Mouse (Mus musculus) MEL (cell line): Measurements from ENCODE around the gene Zfp146. TPM values are rescaled to one million over a fixed set of nuclear protein-coding genes. Genes with fewer than 3 reads are reported as not detected.

Source experiments
- DNase-seq: peaks from one replicate; pipeline ENCODE4 v3.0.0; 2011; ENCODE audit warnings: low read depth, low spot score
- H3K27ac ChIP-seq: 2 replicates; pipeline ENCODE4 v1.5.1; 2012; ENCODE audit warnings: low read depth, mild to moderate bottlenecking, control low read depth, low read length, moderate library complexity; ENCODE audit not compliant: control insufficient read depth
- H3K27me3 ChIP-seq, 2 experiments: fragments of 150-350 bp in 1 of 2; sonication (generic) in 1 of 2; 2 replicates each; pipeline ENCODE4 v1.6.1; 2012; ENCODE audit warnings: low read length in 2 of 2, mild to moderate bottlenecking in 2 of 2, improper control_type of control experiment in 1 of 2, moderate library complexity in 1 of 2; ENCODE audit not compliant: insufficient read depth in 2 of 2, control insufficient read depth in 1 of 2
- H3K36me3 ChIP-seq, 2 experiments: 2 replicates each; pipeline ENCODE4 v1.6.1; 2012 to 2014; ENCODE audit warnings: low read length in 2 of 2, improper control_type of control experiment in 1 of 2, inconsistent platforms in 1 of 2, mild to moderate bottlenecking in 1 of 2; ENCODE audit not compliant: insufficient read depth in 2 of 2, control insufficient read depth in 1 of 2
- H3K4me1 ChIP-seq, 2 experiments: fragments of 150-350 bp in 1 of 2; sonication (generic) in 1 of 2; 2 replicates each; pipeline ENCODE4 v1.6.1; 2012; ENCODE audit warnings: low read length in 2 of 2, improper control_type of control experiment in 1 of 2, mild to moderate bottlenecking in 1 of 2; ENCODE audit not compliant: insufficient read depth in 2 of 2, control insufficient read depth in 1 of 2
- H3K4me3 ChIP-seq, 2 experiments: fragments of 150-350 bp in 1 of 2; sonication (generic) in 1 of 2; 2 replicates each; pipeline ENCODE4 v1.5.1; 2012; ENCODE audit warnings: low read depth in 2 of 2, low read length in 2 of 2, mild to moderate bottlenecking in 2 of 2, moderate library complexity in 2 of 2, control low read depth in 1 of 2, improper control_type of control experiment in 1 of 2; ENCODE audit not compliant: control insufficient read depth in 1 of 2, insufficient read depth in 1 of 2
- H3K79me2 ChIP-seq: 2 replicates; pipeline ENCODE4 v1.6.1; 2012; ENCODE audit warnings: mild to moderate bottlenecking, low read length, moderate library complexity; ENCODE audit not compliant: control insufficient read depth, poor library complexity, insufficient read depth
- H3K9ac ChIP-seq: 2 replicates; pipeline ENCODE4 v1.6.1; 2012; ENCODE audit warnings: low read depth, mild to moderate bottlenecking, control low read depth, low read length, moderate library complexity; ENCODE audit not compliant: control insufficient read depth, poor library complexity, severe bottlenecking
- H3K9me3 ChIP-seq: fragments of 150-350 bp; sonication (generic); replicated peaks from 2 replicates; pipeline ENCODE4 v1.6.1; 2012; ENCODE audit warnings: mild to moderate bottlenecking, low read length, improper control_type of control experiment, moderate library complexity; ENCODE audit not compliant: insufficient read depth
- BHLHE40 ChIP-seq: IDR thresholded peaks from 2 replicates; pipeline ENCODE4 v1.6.1; 2012; ENCODE audit warnings: low read depth, mild to moderate bottlenecking, inconsistent platforms, low read length, improper control_type of control experiment, borderline replicate concordance
- CHD1 ChIP-seq: IDR thresholded peaks from 2 replicates; pipeline ENCODE4 v1.6.1; 2012; ENCODE audit warnings: low read depth, mild to moderate bottlenecking, inconsistent platforms, low read length, improper control_type of control experiment
- CHD2 ChIP-seq: IDR thresholded peaks from 2 replicates; pipeline ENCODE4 v1.6.1; 2011; ENCODE audit warnings: low read length, improper control_type of control experiment
- E2F4 ChIP-seq: IDR thresholded peaks from 2 replicates; pipeline ENCODE4 v1.6.1; 2011; ENCODE audit warnings: low read depth, low read length, improper control_type of control experiment, borderline replicate concordance
- ELF1 ChIP-seq: IDR thresholded peaks from 2 replicates; pipeline ENCODE4 v1.6.1; 2014; ENCODE audit warnings: low read depth, mild to moderate bottlenecking, inconsistent platforms, low read length, improper control_type of control experiment, moderate library complexity
- EP300 ChIP-seq, 2 experiments: IDR thresholded peaks; 2 replicates each; pipeline ENCODE4 v1.6.1; 2011; ENCODE audit warnings: improper control_type of control experiment in 2 of 2, low read length in 2 of 2, low read depth in 1 of 2, mild to moderate bottlenecking in 1 of 2
- GABPA ChIP-seq: IDR thresholded peaks from 2 replicates; pipeline ENCODE4 v1.6.1; 2012; ENCODE audit warnings: low read depth, mild to moderate bottlenecking, inconsistent platforms, low read length, improper control_type of control experiment, moderate library complexity
- GATA1 ChIP-seq: IDR thresholded peaks from 2 replicates; pipeline ENCODE4 v1.6.1; 2011; ENCODE audit warnings: low read depth, low read length, improper control_type of control experiment
- HCFC1 ChIP-seq: IDR thresholded peaks from 2 replicates; pipeline ENCODE4 v1.6.1; 2012; ENCODE audit warnings: low read depth, mild to moderate bottlenecking, inconsistent platforms, low read length, improper control_type of control experiment, moderate library complexity
- KAT2A ChIP-seq: conservative IDR thresholded peaks from 2 replicates; pipeline ENCODE4 v1.6.1; 2012; ENCODE audit warnings: low read depth, low read length, improper control_type of control experiment, inconsistent platforms
- MAFK ChIP-seq: IDR thresholded peaks from 2 replicates; pipeline ENCODE4 v1.6.1; 2011; ENCODE audit warnings: low read depth, mild to moderate bottlenecking, low read length, improper control_type of control experiment, borderline replicate concordance
- MAX ChIP-seq: IDR thresholded peaks from 2 replicates; pipeline ENCODE4 v1.6.1; 2011; ENCODE audit warnings: low read length, improper control_type of control experiment
- MYC ChIP-seq: IDR thresholded peaks from 2 replicates; pipeline ENCODE4 v1.6.1; 2011; ENCODE audit warnings: low read depth, mild to moderate bottlenecking, low read length, improper control_type of control experiment, moderate library complexity
- NELFE ChIP-seq: IDR thresholded peaks from 2 replicates; pipeline ENCODE4 v1.6.1; 2011; ENCODE audit warnings: low read depth, low read length, improper control_type of control experiment
- NRF1 ChIP-seq: IDR thresholded peaks from 2 replicates; pipeline ENCODE4 v1.6.1; 2014; ENCODE audit warnings: low read depth, mild to moderate bottlenecking, inconsistent platforms, low read length, improper control_type of control experiment, moderate library complexity; ENCODE audit not compliant: poor library complexity, insufficient read depth, severe bottlenecking
- POLR2A ChIP-seq, 2 experiments: IDR thresholded peaks; 2 replicates each; pipeline ENCODE4 v1.6.1; 2011 to 2012; ENCODE audit warnings: low read length in 2 of 2, mild to moderate bottlenecking in 2 of 2, control low read depth in 1 of 2, improper control_type of control experiment in 1 of 2, low read depth in 1 of 2, moderate library complexity in 1 of 2; ENCODE audit not compliant: control insufficient read depth in 1 of 2, insufficient read depth in 1 of 2, poor library complexity in 1 of 2
- POLR2AphosphoS2 ChIP-seq: IDR thresholded peaks from 2 replicates; pipeline ENCODE4 v1.6.1; 2011; ENCODE audit warnings: low read length, improper control_type of control experiment
- RAD21 ChIP-seq: IDR thresholded peaks from 2 replicates; pipeline ENCODE4 v1.6.1; 2011; ENCODE audit warnings: mild to moderate bottlenecking, low read depth, low read length, improper control_type of control experiment
- RCOR1 ChIP-seq: IDR thresholded peaks from 2 replicates; pipeline ENCODE4 v1.6.1; 2012; ENCODE audit warnings: low read depth, mild to moderate bottlenecking, inconsistent platforms, low read length, improper control_type of control experiment
- SIN3A ChIP-seq: IDR thresholded peaks from 2 replicates; pipeline ENCODE4 v1.6.1; 2012; ENCODE audit warnings: low read length, improper control_type of control experiment, inconsistent platforms
- SMC3 ChIP-seq: IDR thresholded peaks from 2 replicates; pipeline ENCODE4 v1.6.1; 2011; ENCODE audit warnings: low read depth, low read length, improper control_type of control experiment
- TBP ChIP-seq: IDR thresholded peaks from 2 replicates; pipeline ENCODE4 v1.8.0; 2011; ENCODE audit warnings: low read depth, low read length, improper control_type of control experiment
- TCF12 ChIP-seq: IDR thresholded peaks from 2 replicates; pipeline ENCODE4 v1.6.1; 2014; ENCODE audit warnings: low read depth, mild to moderate bottlenecking, inconsistent platforms, low read length, improper control_type of control experiment, moderate library complexity
- USF1 ChIP-seq: IDR thresholded peaks from 2 replicates; pipeline ENCODE4 v1.6.1; 2014; ENCODE audit warnings: low read depth, mild to moderate bottlenecking, inconsistent platforms, low read length, improper control_type of control experiment, moderate library complexity
- USF2 ChIP-seq, 2 experiments: IDR thresholded peaks; 2 replicates each; pipeline ENCODE4 v1.6.1; 2011 to 2012; ENCODE audit warnings: improper control_type of control experiment in 2 of 2, low read length in 2 of 2, borderline replicate concordance in 1 of 2, inconsistent platforms in 1 of 2, low read depth in 1 of 2, mild to moderate bottlenecking in 1 of 2; ENCODE audit not compliant: insufficient read depth in 1 of 2
- ZKSCAN1 ChIP-seq: IDR thresholded peaks from 2 replicates; pipeline ENCODE4 v1.6.1; 2012; ENCODE audit warnings: low read depth, mild to moderate bottlenecking, inconsistent platforms, low read length, improper control_type of control experiment, moderate library complexity
- ZMIZ1 ChIP-seq: IDR thresholded peaks from 2 replicates; pipeline ENCODE4 v1.6.1; 2012; ENCODE audit warnings: low read depth, mild to moderate bottlenecking, inconsistent platforms, low read length, improper control_type of control experiment, moderate library complexity
- polyA plus RNA-seq, 2 experiments: library from polyadenylated mRNA; stranded (reverse) in 1 of 2; unstranded in 1 of 2; fragments of >175 nt in 1 of 2; fragments of >200 nt in 1 of 2; gene quantifications; 2 replicates each; pipeline versions ENCODE4 v1.2.1 to v1.2.4; 2012; ENCODE audit warnings: low replicate concordance in 2 of 2, low read depth in 1 of 2; ENCODE audit not compliant: insufficient read length in 2 of 2, insufficient read depth in 1 of 2, missing spikeins in 1 of 2
- total RNA-seq: library from RNA; depleted of rRNA; stranded (reverse); fragments of 300-350 nt; gene quantifications from 2 replicates; pipeline ENCODE4 v1.2.3, GENCODE M21; 2012

The Zfp146 gene
- total and polyA plus RNA-seq, 3 experiments, result 35.5 to 38.9 TPM; not detected in 1

GRCm38 (mm10) chr7:30216723-30217151 lies 47.2 kb upstream of the Zfp146 start (continued):
- TF ChIP-seq RCOR1 (no peak), USF1 (no peak), ZKSCAN1 (no peak), SIN3A (peak; percentile 36; the same call in 1 of the 2 replicates), E2F4 (no peak), ELF1 (peak; percentile 64; the same call in 1 of the 2 replicates), POLR2AphosphoS2 (no peak), GABPA (no peak), ZMIZ1 (no peak), BHLHE40 (no peak), TCF12 (no peak), RAD21 (peak; percentile 38), KAT2A (no peak; the same call in 1 of the 2 replicates), MAFK (no peak), NELFE (no peak), NRF1 (no peak)

GRCm38 (mm10) chr7:30215875-30216274 lies 46.3 kb upstream of the Zfp146 start:
- Histone ChIP-seq H3K4me3 (no peak overlapping the region), H3K27me3 (no peaks in the 10 kb centered on the region), H3K27ac (no peak overlapping the region), H3K9ac (no peak overlapping the region), H3K9me3 (no peaks in the 10 kb centered on the region), H3K79me2 (no peaks in the 10 kb centered on the region), H3K4me1 (no peaks in the 10 kb centered on the region; a peak in 1 of 4 replicates), H3K36me3 (no peaks in the 10 kb centered on the region)
- DNase-seq, result no peak
- TF ChIP-seq MAFK, result no peak
- TF ChIP-seq MAX, result no peak
- TF ChIP-seq NELFE, result no peak
- no peak for TF ChIP-seq POLR2A (IDR thresholded peaks at IDR 0.05; ENCODE audit: control insufficient read depth in 1 of 2, insufficient read depth in 1 of 2, low read depth in 1 of 2, low read length in 2 of 2, poor library complexity in 1 of 2)
- no peak for TF ChIP-seq SMC3
- no peak for TF ChIP-seq MYC
- no peak for TF ChIP-seq USF2 (IDR thresholded peaks at IDR 0.05; ENCODE audit: borderline replicate concordance in 1 of 2, insufficient read depth in 1 of 2, low read depth in 1 of 2, low read length in 2 of 2)
- TF ChIP-seq RCOR1, result no peak
- TF ChIP-seq GATA1, result no peak
- no peak for TF ChIP-seq POLR2AphosphoS2
- no peak for TF ChIP-seq TBP
- no peak for TF ChIP-seq CHD2
- TF ChIP-seq HCFC1, result no peak
- no peak for TF ChIP-seq ZMIZ1
- TF ChIP-seq EP300 (IDR thresholded peaks at IDR 0.05; ENCODE audit: low read depth in 1 of 2, low read length in 2 of 2), result no peak
- no peak for TF ChIP-seq CHD1
- TF ChIP-seq E2F4, result no peak
- TF ChIP-seq SIN3A, result no peak
- TF ChIP-seq, all 39 proteins: peak for 0
